Mouse (Mus musculus) common myeloid progenitor, adult 5-6 weeks (primary cell): ENCODE measurements at regions not wholly inside any gene's neighbourhood (a gene's known extent, or its start where the extent isn't known, plus 50 kb on each side); places are given as distances from the start of the nearest gene placed in this dataset.

ENCODE experiments used
- ATAC-seq: replicated peaks from 2 replicates; pipeline ENCODE4 v1.8.0; 2016; ENCODE audit warnings: low read depth, mild to moderate bottlenecking, moderate TSS enrichment, inconsistent platforms; ENCODE audit not compliant: poor library complexity, severe bottlenecking

GRCm38 (mm10) chr2:180390216-180390996 lies 55.9 kb upstream of the Gata5 start:
- no peak for ATAC-seq

- ATAC-seq = no peak
Observed at GRCm38 (mm10) chr2:180389486-180389885, 55.0 kb upstream of the Gata5 start.

DNA sequence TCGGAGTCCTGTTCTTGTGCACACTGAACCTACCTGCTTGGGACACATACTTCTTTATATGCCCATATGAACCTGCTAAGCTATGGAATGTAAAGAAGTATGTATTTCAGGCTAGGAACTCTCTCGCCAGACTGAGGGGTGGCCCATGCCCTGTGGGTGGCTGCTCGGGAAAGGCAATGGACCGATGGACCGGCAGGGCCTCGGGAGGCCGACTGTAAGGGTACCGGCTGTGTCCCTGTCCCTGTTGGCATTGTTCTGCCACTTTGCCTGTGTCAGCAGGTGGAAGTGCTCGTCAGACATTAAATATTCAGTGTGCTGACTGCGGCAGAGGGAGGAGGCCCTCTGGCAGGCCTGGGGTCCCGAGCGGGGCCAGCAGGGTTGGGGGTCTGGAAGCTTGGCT lies 54.5 kb upstream of the Gata5 start:
- ATAC-seq = no peak

DNA sequence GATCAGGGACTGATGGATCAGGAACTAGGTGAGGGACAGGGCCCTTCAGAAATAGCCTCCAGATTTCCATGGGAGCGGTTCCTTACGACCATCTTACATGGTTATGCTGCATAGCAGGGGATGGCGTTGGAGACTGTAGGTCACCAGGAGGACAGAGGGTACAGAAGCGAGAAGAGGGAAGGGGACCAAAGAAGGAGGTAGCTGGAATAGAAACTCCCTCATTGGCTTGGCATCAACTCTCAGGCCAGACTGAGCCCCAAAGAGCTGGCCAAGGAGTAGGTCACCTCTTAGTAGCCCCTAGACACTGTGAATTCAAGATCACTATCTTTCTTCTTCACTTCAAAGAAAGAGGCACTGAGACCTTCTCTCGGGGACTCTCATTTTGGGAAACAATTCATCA lies 53.6 kb upstream of the Gata5 start:
- no peak for ATAC-seq

DNA sequence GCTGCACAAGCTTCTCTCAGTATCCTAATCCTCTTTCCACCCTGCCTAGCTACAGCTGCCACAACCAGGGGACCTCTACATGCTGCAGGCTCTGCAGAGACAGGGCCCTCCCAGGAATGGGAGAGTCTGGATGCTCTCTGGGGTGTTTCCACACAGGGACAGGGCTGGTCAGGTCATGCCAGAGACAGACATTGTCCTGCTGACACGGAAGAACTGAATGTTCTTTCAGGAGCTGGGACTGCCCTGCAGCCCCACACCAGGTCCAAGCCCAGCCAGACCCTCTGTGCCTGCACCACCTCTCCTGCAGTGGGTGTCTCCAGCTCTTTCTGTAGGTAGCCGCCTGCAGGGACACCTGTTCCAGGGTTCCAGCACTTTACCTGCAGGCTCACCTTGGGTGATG lies 52.8 kb upstream of the Gata5 start:
- ATAC-seq = no peak

DNA sequence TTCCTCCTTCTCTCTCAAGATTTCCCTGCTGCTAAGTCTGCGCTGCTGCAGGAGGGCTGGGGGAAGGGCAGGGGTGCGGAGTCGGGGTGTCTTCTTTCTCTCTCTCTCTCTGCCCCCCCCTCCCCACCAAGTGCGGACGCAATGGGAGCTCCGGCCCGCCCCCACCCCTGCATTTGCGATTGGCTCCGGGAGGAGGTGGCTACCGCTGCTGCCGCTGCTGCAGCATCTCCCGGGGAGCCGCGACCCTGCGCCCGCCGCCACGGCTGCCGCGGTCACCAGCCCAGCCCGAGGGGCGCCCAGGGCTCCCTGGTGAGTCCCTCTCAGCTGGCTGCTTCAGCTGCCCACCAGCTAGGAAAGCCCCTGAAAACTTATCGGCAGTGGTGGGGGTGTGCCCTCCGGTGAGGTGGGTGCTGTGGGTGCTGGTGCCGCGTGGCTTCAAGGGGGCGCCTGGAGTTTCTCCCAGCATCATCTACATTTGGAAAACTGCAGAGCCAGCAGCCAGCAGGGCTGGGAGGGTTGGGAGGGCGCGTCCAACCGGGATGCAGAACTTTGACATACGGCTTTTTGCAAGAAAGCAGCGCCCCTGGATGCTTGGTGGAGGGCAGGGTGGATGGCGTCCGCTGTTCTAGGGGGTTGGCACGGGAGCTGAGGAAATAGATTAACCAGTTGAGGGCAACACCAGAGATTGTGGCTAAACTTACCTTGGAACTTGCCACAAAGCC lies 51.6 kb upstream of the Gata5 start:
- no peak for ATAC-seq

GRCm38 (mm10) chr2:180385231-180385895 lies 50.9 kb upstream of the Gata5 start:
- ATAC-seq = no peak
